Mouse (Mus musculus) CH12.LX (cell line): ENCODE data around the gene Ppil3.

Experiments used
- CHD1 ChIP-seq: IDR thresholded peaks from 2 replicates; pipeline ENCODE4 v1.6.1; 2012; ENCODE audit warnings: low read depth, low read length, improper control_type of control experiment, inconsistent platforms
- CHD2 ChIP-seq: IDR thresholded peaks from 2 replicates; pipeline ENCODE4 v1.6.1; 2011; ENCODE audit warnings: low read length, improper control_type of control experiment
- CTCF ChIP-seq, 2 experiments: IDR thresholded peaks in 1 of 2; conservative IDR thresholded peaks in 1 of 2; 2 replicates each; pipeline ENCODE4 v1.5.1; 2011 to 2012; ENCODE audit warnings: low read depth in 2 of 2, low read length in 2 of 2, improper control_type of control experiment in 1 of 2, inconsistent platforms in 1 of 2, mild to moderate bottlenecking in 1 of 2, moderate library complexity in 1 of 2
- E2F4 ChIP-seq: IDR thresholded peaks from 2 replicates; pipeline ENCODE4 v1.6.1; 2011; ENCODE audit warnings: low read depth, low read length, improper control_type of control experiment; ENCODE audit not compliant: insufficient replicate concordance
- EP300 ChIP-seq: IDR thresholded peaks from 2 replicates; pipeline ENCODE4 v1.6.1; 2011; ENCODE audit warnings: low read length, improper control_type of control experiment
- IRF4 ChIP-seq: IDR thresholded peaks from 2 replicates; pipeline ENCODE4 v1.6.1; 2014; ENCODE audit warnings: low read depth, mild to moderate bottlenecking, inconsistent platforms, low read length, improper control_type of control experiment
- PAX5 ChIP-seq: IDR thresholded peaks from 2 replicates; pipeline ENCODE4 v1.6.1; 2012; ENCODE audit warnings: low read length, inconsistent platforms, mixed read lengths
- POLR2A ChIP-seq: IDR thresholded peaks from 2 replicates; pipeline ENCODE4 v1.6.1; 2011; ENCODE audit warnings: low read depth, mild to moderate bottlenecking, improper control_type of control experiment, low read length
- POLR2AphosphoS2 ChIP-seq: IDR thresholded peaks from 2 replicates; pipeline ENCODE4 v1.6.1; 2011; ENCODE audit warnings: low read depth, low read length, improper control_type of control experiment
- RAD21 ChIP-seq: IDR thresholded peaks from 2 replicates; pipeline ENCODE4 v1.6.1; 2011; ENCODE audit warnings: low read depth, mild to moderate bottlenecking, low read length, improper control_type of control experiment, moderate library complexity
- USF2 ChIP-seq: conservative IDR thresholded peaks from 2 replicates; pipeline ENCODE4 v1.6.1; 2011; ENCODE audit warnings: low read depth, low read length, improper control_type of control experiment

- TF ChIP-seq PAX5 = no peak
- TF ChIP-seq CTCF (conservative IDR thresholded peaks at IDR 0.05 in 1 of 2, IDR thresholded peaks at IDR 0.05 in 1 of 2; ENCODE audit: low read depth in 2 of 2, low read length in 2 of 2) = no peak
- no peak; the same call in none of the 2 replicates for TF ChIP-seq POLR2A
- no peak for TF ChIP-seq E2F4
- TF ChIP-seq CHD1 = no peak
- TF ChIP-seq EP300 = no peak
- no peak for TF ChIP-seq IRF4
- TF ChIP-seq USF2 = no peak
- no peak for TF ChIP-seq POLR2AphosphoS2
- no peak for TF ChIP-seq RAD21
- no peak for TF ChIP-seq CHD2
Measured at GRCm38 (mm10) chr1:58460566-58460965, 15.3 kb upstream of the Ppil3 start.
